Mouse (Mus musculus) liver, adult 2 months (tissue): Measurements from ENCODE around the gene Sec31a. TPM values are rescaled to one million over a fixed set of nuclear protein-coding genes. Genes with fewer than 3 reads are reported as not detected.

Experiments
- DNase-seq: peaks from one replicate; pipeline ENCODE4 v3.0.0-alpha.2; 2011; ENCODE audit warnings: low read depth, low spot score; ENCODE audit errors: extremely low read depth
- H3K27ac ChIP-seq: fragments of 200-500 bp; replicated peaks from 2 replicates; pipeline ENCODE4 v1.5.1; 2012; ENCODE audit warnings: low read depth, mild to moderate bottlenecking, control low read depth, inconsistent platforms, low read length; ENCODE audit not compliant: insufficient read depth
- H3K27me3 ChIP-seq: fragments of 200-500 bp; 2 replicates; pipeline ENCODE4 v1.6.1; 2012; ENCODE audit warnings: mild to moderate bottlenecking, moderate library complexity, low read length, inconsistent platforms; ENCODE audit not compliant: control insufficient read depth, insufficient read depth
- H3K36me3 ChIP-seq: fragments of 200-500 bp; 2 replicates; pipeline ENCODE4 v1.6.1; 2012; ENCODE audit warnings: low read length, inconsistent platforms; ENCODE audit not compliant: control insufficient read depth, insufficient read depth
- H3K4me1 ChIP-seq: fragments of 200-500 bp; 2 replicates; pipeline ENCODE4 v1.6.1; 2011; ENCODE audit warnings: low read length; ENCODE audit not compliant: control insufficient read depth, insufficient read depth
- H3K4me3 ChIP-seq: fragments of 200-500 bp; 2 replicates; pipeline ENCODE4 v1.5.1; 2011; ENCODE audit warnings: low read depth, mild to moderate bottlenecking, control low read depth, low read length, moderate library complexity; ENCODE audit not compliant: insufficient read depth
- H3K79me2 ChIP-seq: fragments of 200-500 bp; 2 replicates; pipeline ENCODE4 v1.6.1; 2012; ENCODE audit warnings: inconsistent platforms, mild to moderate bottlenecking, low read length, moderate library complexity; ENCODE audit not compliant: control insufficient read depth, insufficient read depth
- H3K9ac ChIP-seq: fragments of 200-500 bp; 2 replicates; pipeline ENCODE4 v1.6.1; 2012; ENCODE audit warnings: low read depth, mild to moderate bottlenecking, control low read depth, inconsistent platforms, low read length
- CTCF ChIP-seq: fragments of 200-500 bp; IDR thresholded peaks from 2 replicates; pipeline ENCODE4 v1.5.1; 2011; ENCODE audit warnings: low read depth, low read length, control low read depth
- POLR2A ChIP-seq: fragments of 200-500 bp; IDR thresholded peaks from 2 replicates; pipeline ENCODE4 v1.6.1; 2011; ENCODE audit warnings: low read length, control low read depth; ENCODE audit not compliant: insufficient read depth; ENCODE audit errors: extremely low read depth
- WGBS: fragments of 180-500 bp; shearing (Covaris S2); methylation state at CpG from one replicate; pipeline ENCODE4 v1.1.7; 2018; 5-methylcytosine and 5-hydroxymethylcytosine counted together
- polyA plus RNA-seq: library from polyadenylated mRNA; depleted of rRNA; stranded (reverse); fragments of >200 nt; gene quantifications from 2 replicates; pipeline ENCODE4 v1.2.3, GENCODE M21; 2012
- total RNA-seq: library from RNA; depleted of rRNA; stranded (reverse); fragments of >200 nt; gene quantifications from 2 replicates; pipeline ENCODE4 v1.2.3, GENCODE M21; 2014

The Sec31a gene
- total and polyA plus RNA-seq, 2 experiments, result 76.1 to 188 TPM

DNA sequence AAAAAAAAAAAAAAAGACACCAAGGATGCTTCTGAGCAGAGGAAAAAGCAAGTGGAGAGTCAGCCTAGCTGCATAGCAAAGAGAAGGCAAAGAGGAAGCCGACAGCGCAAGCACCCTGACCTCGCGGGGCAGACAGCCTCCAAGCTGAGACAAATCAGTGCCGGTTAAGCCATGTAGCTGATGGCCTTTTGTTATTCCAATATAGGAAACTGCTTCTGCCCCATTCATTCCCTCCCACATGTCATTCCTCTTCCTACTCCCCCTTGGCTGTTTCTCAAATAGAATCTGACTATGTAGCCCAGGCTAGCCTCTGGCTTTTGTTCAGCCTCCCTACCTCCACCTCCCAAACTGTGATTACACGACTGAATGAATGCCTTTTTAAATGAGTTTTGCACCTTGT is 81.3 kb downstream of the Sec31a start:
- Histone ChIP-seq H3K9ac (no peak overlapping the region), H3K4me3 (no peak overlapping the region), H3K27me3 (no peaks in the 10 kb centered on the region), H3K79me2 (no peaks in the 10 kb centered on the region), H3K4me1 (no peaks in the 10 kb centered on the region), H3K27ac (no peak overlapping the region), H3K36me3 (no peaks in the 10 kb centered on the region)
- TF ChIP-seq POLR2A (no peak), CTCF (no peak)
- no peak for DNase-seq
- WGBS, result 68% methylated on average over 6 of the region's 6 CpGs

- TF ChIP-seq POLR2A, result no peak
- TF ChIP-seq CTCF, result no peak
- Histone ChIP-seq H3K4me3 (no peak overlapping the region), H3K79me2 (no peaks in the 10 kb centered on the region), H3K27ac (no peak overlapping the region), H3K27me3 (no peaks in the 10 kb centered on the region), H3K36me3 (no peaks in the 10 kb centered on the region), H3K4me1 (no peaks in the 10 kb centered on the region), H3K9ac (no peak overlapping the region)
- DNase-seq, result no peak
- 67% methylated on average over 14 of the region's 14 CpGs for WGBS
Measured at GRCm38 (mm10) chr5:100333607-100334380, 82.2 kb downstream of the Sec31a start.

- WGBS, result 79% methylated on average over 8 of the region's 8 CpGs
- Histone ChIP-seq H3K9ac (no peak overlapping the region), H3K27me3 (no peaks in the 10 kb centered on the region; the same call in 1 of the 2 replicates), H3K4me1 (no peaks in the 10 kb centered on the region), H3K27ac (no peak overlapping the region), H3K79me2 (no peaks in the 10 kb centered on the region), H3K36me3 (no peaks in the 10 kb centered on the region), H3K4me3 (no peak overlapping the region)
- TF ChIP-seq CTCF, result no peak
- TF ChIP-seq POLR2A, result no peak
- no peak for DNase-seq
Measured at GRCm38 (mm10) chr5:100332300-100333004, 83.6 kb downstream of the Sec31a start.

- 83% methylated on average over 8 of the region's 8 CpGs for WGBS
- no peaks in the 10 kb centered on the region; the same call in 1 of the 2 replicates for H3K27me3 ChIP-seq
- no peak overlapping the region for H3K4me3 ChIP-seq
- no peaks in the 10 kb centered on the region for H3K4me1 ChIP-seq
- H3K79me2 ChIP-seq, result no peaks in the 10 kb centered on the region
- no peak for DNase-seq
- no peaks in the 10 kb centered on the region for H3K36me3 ChIP-seq
- no peak for TF ChIP-seq CTCF
- TF ChIP-seq POLR2A, result no peak
- no peak overlapping the region for H3K27ac ChIP-seq
- H3K9ac ChIP-seq, result no peak overlapping the region
Measured at GRCm38 (mm10) chr5:100331636-100332035, 84.4 kb downstream of the Sec31a start.

- Histone ChIP-seq H3K4me1 (no peaks in the 10 kb centered on the region), H3K27me3 (no peaks in the 10 kb centered on the region), H3K4me3 (no peak overlapping the region), H3K79me2 (no peaks in the 10 kb centered on the region), H3K36me3 (no peaks in the 10 kb centered on the region), H3K9ac (no peak overlapping the region), H3K27ac (no peak overlapping the region)
- DNase-seq, result peak; percentile 45
- 2% methylated on average over 11 of the region's 11 CpGs for WGBS
- TF ChIP-seq POLR2A (no peak), CTCF (peak; percentile 98)
Measured at GRCm38 (mm10) chr5:100322081-100322480, 94.0 kb downstream of the Sec31a start.

DNA sequence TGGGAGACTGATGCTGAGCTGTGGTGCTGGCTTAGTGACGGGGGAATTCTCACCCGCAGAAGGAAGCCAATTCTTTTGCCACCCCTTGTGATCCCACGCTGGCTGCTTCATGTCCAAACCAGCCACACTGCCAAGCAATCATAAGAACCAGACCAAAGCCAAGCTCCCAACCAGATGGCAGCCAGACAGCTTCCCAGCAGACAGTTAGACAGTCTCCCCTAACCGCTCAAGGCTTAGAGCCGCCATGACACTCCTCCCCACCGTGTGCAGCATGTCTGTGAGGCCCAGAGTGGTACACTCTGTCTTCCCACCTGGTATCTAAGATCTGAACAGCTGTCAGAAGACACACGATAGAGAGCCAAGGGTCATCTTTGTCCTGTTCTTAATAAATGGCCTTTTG is 98.2 kb downstream of the Sec31a start:
- DNase-seq, result no peak
- 84% methylated on average over 7 of the region's 7 CpGs for WGBS
- no peak overlapping the region for H3K9ac ChIP-seq

More for the DNA sequence above, 98.2 kb downstream of the Sec31a start:
- Histone ChIP-seq H3K36me3 (no peaks in the 10 kb centered on the region), H3K4me1 (no peaks in the 10 kb centered on the region), H3K79me2 (no peaks in the 10 kb centered on the region), H3K27ac (no peak overlapping the region), H3K4me3 (no peak overlapping the region), H3K27me3 (no peaks in the 10 kb centered on the region)
- TF ChIP-seq POLR2A (no peak), CTCF (no peak)
